Mouse (Mus musculus) erythroblast, adult 5-6 weeks (primary cell): ENCODE data around the gene Kif26a. TPM values are rescaled to one million over a fixed set of nuclear protein-coding genes. Genes with fewer than 3 reads are reported as not detected.

Experiments used
- ATAC-seq: replicated peaks from 2 replicates; pipeline ENCODE4 v1.8.0; 2016; ENCODE audit warnings: moderate number of reproducible peaks, mild to moderate bottlenecking, moderate TSS enrichment, inconsistent platforms; ENCODE audit not compliant: poor library complexity, low FRiP score, severe bottlenecking
- total RNA-seq, 2 experiments: library from RNA; stranded (forward) in 1 of 2; stranded (reverse) in 1 of 2; fragments of 150-400 nt in 1 of 2; fragments of 200-764, 138-1000 nt in 1 of 2; gene quantifications; 2 replicates each; pipeline versions ENCODE4 v1.2.3 to v1.2.4; 2015 to 2017; ENCODE audit warnings: low replicate concordance in 2 of 2

Kif26a gene
- total RNA-seq, 2 experiments from 2014 or later: not detected

DNA sequence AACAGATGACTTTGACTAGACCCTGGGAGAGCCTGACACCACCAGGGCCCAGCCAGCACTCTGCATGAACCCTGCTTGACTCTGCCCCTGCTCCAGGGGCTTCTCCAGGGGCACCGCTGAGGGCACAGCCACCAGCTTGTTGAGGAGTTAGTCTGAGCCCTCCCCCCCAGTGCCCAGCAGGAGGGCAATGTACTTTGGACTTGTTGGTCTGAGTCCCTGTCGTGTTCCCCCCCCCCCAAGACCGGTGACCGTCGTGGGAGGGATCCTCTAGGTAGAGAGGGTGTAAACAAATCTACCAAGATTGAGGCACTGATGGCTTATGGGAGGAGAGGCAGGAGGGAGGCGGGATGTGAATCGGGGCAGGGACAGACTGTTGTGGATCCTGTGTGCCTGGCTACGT lies 12.2 kb downstream of the Kif26a start:
- no peak for ATAC-seq

DNA sequence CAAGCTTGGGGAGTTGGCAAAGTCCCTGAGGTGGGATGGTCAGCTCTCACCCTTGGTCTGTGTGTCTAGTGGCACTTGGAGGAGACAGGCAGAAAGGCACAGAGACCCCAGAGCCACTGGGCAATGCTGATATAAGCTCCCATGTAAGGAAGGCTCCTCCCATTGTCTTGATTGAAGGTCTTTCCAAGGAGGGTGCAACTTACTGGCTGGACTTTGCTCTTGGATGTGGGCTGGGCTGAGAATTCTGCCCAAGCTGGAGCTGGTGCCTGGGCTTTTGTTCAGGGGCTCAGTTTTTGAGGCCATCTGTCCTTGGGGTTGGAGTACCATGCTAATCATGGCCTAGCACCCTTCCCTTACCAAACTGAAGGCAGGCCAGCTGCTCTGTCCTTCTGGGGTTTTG lies 12.8 kb downstream of the Kif26a start:
- no peak for ATAC-seq

DNA sequence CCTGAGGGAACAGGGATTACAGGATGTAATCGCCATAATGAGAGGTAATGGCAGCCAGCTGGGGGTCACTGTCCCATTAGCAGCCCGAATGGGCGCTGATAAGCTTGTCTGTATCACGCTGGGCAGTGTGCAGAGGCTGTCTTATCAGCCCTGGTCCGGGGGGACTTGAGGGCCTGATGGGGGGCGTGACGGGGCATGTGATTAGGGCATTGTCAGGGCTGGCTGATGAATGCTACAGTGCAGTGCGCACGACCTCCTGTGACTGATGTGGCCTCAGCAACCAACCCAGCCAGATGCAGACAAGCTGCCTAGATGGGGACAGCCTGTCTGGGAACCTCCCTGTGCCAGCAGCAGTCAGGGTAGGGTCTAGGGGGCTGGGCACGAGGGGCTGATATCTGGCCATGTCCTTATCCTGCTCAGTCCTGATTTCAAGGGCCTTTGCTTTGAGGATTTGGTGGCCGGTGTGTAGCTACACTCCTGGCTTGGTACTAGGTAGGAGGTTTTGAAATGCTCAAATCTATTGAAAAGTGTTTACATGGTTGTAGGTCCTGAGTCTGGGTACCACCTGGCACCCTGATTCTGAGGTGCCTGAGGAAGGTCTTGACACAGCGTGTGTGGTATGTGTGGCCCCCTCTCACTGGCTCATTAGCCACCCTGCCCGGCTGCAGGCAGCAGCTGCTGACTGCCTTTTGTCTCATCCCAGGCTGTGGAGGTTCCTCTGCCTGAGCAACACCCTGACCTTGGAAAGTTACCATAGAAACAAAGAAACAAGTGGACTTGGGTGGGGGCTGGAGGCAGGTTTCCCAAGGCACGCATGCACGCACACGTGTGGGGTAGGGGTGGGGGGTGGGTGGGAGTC lies 18.2 kb downstream of the Kif26a start:
- ATAC-seq: no peak

DNA sequence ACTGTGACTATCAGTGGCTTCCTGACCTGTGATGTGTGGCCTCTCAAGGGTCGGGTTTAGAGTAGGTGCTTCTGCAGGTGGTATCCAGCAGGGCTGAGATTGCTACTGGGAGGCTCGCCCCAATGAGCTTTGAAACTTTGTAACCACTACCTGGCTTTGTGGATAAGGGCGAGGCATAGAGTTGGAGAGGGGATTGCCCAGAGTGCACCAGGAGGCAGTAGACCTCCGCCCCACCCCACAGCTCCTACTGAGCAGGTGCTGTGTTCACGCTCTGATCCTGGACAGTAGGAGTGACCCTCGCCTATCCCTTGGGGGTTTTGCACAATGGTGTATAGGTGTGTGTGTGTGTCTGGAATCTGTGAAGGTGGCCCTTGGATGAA lies 18.8 kb downstream of the Kif26a start:
- no peak for ATAC-seq

DNA sequence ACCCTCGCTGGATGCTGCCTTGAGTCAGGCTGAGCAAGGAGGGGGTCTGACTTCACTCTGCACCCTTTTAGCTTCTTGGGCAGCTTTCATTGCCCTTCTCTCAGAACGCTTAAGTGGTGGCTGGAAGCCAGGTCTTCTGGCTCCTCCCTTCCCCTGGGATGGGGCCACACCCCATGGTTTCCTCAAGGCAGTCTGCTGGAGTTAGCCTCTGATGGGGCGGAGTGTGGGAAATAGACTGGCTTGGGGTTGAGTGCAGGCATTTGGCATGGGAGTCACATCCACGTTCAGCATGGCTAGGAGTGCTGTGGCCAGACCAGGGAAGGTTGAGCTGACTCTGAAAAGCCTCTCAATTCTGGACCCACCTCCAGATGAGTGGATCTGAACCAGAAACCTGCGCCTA lies 23.2 kb downstream of the Kif26a start:
- ATAC-seq: no peak

DNA sequence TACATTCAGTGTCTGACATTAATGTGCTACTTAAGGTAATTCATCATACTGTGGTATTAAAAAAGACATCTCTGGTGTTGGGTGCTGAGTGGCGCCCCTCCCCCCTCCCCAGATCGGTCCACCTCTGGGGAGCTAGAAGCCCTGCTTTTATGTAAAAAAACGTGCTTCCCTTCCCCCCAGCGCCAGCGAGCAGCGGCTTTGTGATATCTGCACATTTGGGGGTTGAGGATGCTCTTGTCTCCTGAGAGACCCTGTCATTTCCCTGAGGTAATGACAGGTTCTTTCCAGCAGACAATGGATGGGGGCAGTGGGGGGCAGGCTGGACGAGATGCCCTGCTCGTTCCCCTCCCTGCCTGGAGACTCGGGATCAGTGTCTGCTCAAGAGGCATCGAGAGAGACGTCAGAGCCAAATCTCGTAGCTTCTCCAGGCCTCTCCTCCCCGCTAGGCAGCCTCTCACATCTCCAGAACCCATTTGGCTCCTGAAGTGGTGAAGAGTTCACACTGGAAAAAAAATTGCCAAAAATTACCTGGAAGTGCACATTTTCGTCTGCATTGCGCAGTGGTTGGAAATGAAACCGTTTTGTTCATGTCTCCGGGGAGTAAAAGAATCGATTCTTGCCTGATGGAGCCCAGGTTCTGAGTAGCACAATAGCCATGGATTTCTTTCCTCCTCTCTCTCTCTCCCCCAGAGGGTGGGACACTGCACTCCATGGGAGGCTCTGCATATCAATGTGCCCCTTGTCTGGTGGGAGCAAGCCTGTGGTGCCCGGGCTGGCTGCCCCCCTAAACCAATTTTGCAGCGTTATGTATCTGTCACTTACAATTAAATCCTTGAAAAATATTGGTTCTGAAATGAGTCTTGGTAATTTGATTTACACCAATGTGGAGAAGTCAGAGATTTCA lies 24.9 kb downstream of the Kif26a start:
- no peak for ATAC-seq

DNA sequence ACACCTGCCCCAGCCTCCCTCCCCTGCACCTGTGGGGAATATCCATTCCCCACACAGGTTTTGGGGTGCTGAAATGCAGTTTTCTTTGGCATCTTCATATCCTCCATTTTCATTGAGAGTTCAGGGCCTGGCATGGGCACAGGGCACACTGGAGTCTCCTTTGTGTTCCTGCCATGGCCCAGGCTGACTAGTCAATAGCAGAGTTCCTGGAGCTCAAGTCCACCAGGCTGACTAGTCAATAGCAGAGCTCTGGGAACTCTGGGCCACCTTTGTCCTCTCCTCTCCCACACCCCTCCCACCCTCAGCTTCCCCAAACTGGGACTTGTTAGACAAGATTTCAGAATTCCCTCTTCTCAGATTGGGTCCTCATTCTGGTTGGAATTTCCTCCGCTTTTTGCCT lies 25.6 kb downstream of the Kif26a start:
- ATAC-seq: no peak

DNA sequence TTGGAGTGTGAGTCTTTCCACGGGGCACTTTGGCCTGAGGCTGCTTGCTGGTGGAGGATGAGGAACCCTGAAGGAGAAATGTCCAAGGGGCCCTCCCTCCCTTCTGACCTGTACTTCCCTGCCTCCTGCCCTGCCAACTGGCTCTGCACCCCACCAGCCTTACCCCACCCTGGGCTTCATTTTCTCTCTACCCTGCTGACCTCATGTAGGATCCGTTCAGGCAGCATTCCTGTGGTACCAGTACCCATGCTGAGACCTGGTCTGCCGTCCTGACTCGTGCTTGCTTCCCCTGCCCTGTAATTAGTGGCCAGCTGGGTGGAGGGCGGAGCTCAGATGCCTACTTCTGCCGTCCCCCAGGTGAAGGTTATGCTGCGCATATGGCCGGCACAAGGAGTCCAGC lies 26.2 kb downstream of the Kif26a start:
- ATAC-seq: no peak

DNA sequence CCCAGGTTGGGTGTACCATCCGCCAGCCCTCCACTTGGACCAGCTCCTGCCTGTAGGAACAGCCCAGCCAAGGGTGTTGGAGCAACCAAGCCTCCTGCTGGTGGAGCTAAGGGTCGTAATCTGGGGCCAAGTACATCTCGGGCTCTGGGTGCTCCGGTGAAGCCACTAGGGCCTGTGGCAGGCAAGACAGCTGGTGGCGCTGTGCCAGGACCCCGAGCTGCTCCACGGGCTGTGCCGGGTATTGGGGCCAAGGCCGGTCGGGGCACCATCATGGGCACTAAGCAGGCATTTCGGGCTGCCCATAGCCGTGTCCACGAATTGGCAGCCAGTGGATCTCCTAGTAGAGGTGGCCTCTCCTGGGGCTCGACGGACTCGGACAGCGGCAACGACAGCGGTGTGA lies 31.7 kb downstream of the Kif26a start:
- ATAC-seq: no peak

DNA sequence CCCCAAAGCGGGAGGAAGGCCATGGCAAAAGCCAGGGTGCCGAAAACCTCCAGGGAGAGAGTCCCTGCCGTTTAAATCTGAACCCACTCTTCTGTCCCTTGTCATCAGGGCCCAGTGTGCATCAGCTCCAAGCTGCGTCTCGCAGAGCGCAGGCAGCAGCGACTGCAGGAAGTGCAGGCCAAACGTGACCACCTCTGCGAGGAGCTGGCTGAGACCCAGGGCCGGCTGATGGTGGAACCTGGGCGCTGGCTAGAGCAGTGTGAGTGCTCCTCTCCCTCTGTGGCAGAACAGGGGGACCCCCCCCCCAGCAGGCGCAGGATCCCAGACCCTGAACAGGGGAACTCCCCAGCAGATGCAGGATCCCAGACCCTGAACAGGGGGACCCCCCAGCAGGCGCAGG lies 33.7 kb downstream of the Kif26a start:
- no peak for ATAC-seq

DNA sequence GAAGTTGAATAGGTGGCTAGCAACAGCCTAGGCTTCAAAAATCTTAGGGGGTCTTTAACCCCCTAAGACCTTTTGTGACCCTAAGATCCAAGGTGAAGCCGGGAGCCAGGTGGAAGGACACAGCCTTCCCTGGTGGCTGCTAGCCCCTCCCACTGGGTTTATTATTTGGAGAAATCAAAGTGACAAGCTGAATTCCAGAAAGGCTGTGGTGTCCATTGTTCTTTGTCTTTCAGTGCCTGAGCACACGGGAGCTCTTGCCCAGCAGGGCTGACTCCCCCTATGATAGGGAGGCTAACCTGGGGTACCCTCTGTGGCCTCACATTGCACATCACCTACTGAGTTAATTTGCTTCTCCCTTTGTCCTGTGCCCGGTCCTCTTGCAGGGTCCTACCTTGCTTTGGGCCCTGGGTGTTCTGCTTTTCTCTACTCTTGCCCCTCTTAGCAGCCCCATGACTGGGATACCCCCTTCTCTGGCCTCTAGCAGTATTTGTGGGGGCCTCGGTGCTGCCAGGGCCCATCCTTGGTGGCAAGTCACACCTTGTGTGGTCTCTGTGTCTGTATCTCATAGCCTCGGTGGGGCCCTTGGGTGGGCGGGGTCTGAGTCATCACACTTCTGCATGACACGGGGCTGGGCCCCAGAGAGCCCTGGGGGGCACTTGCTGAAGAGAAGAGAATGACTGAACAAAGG lies 36.1 kb downstream of the Kif26a start:
- ATAC-seq: no peak

DNA sequence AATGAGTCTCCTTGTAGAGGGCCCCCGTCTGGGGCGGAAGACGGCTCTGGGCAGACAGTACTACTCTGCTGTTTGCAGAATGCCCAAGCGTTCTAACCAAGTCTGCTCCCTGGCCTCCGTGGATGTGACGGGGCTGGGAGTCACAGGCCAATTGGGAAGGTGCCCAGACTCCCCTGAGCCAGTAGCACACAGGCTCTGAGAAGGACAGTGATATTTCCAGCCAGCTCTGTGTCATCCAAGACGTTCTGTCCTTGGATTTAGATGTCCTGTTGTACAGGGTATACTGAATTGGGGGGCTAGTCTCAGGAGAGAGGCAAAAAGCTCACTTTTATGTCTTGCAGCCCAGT lies 36.6 kb downstream of the Kif26a start:
- ATAC-seq: no peak

DNA sequence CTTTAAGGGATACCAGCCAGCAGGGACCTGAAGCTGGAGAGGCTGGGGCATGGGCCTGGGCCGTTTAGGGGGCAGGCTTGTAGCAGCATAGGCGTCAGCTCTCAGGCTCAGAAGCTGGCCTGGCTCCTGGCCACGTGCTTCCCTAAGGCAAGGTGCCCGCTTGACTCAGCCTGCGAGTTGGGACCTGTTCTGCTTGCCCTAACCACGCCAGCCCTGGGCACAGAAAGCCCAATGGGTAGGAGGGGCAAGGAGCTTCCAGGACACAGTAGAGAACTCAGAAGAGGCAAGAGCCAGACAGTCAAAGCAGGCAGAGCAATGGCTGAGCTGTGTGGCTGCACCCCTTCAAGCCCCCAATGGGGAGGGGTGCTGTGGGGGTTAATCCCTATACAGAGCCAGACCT lies 37.7 kb downstream of the Kif26a start:
- ATAC-seq: no peak

DNA sequence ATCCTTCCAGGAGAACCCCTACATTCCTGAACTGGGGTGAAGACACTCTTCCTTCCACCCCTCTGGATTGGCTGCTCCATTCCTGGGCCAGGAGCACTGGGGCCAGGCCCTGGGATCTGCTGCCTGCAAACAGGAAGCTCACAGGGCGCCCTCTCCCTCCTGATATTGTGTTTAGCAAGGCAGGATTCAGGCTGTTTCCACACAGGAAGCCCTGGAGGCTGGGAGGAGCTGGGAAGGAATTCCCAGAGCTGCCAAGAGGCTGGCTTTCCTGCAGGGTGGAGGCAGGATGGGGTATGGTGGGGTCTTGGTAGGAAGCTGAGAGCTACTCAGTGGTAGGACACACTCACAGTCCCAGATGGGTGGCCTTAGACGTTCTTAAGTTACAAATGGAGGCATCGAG lies 38.4 kb downstream of the Kif26a start:
- ATAC-seq: no peak

DNA sequence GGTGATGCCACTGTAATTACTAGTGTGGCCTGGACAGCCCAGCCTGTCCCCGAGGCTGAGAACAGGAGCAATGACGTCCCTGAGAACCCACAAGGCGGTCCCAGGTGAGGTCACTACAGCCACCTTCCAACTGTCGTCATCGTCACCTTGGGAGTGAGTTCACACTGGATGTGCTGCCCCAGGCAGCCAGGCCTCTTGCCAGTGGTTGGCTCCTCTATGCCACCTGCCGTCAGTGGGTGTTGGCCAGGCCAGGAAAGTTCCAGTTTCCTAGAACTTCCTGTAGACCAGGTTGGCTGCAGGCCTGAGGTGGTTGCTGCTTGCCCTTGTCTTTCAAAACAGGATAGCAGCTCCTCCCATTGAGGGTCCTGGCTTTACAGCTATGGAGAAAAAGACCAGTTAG lies 40.9 kb downstream of the Kif26a start:
- ATAC-seq: no peak

DNA sequence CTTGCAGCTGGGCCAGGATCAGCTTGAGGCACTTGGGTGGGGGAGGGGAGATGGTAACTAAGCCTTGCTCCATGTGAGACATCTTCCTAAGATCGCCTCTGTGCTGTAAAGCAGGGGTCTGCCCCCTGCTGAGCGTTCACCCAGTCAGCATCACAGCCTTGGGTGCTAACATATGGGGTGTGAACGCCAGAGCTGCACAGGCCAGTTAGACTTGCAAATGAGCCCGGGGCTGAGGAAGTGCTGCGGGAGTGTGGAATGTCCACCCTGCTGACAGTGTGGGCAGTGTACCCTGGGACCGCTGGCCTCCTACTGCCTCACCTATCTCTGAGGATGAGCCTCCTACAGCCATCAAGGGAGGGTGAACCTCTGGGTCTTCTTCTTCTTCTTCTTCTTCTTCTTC lies 45.7 kb downstream of the Kif26a start:
- ATAC-seq: no peak

DNA sequence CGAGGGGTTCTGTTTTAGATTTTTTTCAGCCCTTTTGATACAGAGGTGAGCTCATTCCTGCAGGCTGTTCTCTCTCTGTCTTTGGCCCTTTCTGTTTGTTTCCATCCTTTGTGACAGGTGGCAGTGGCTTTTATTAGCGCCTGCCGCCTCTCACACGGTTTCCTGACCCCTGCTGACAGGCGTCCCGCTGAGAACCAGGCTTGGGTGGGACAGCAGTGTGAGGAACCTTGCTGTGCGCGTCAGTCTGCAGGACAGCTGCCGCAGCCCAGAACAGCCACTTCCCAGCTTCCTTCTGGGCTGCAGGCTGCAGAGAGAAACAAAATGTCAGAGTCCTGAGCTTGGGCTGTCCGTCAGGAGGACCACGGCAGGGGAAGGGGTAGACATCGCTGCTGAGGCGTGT lies 49.0 kb downstream of the Kif26a start:
- ATAC-seq: no peak

DNA sequence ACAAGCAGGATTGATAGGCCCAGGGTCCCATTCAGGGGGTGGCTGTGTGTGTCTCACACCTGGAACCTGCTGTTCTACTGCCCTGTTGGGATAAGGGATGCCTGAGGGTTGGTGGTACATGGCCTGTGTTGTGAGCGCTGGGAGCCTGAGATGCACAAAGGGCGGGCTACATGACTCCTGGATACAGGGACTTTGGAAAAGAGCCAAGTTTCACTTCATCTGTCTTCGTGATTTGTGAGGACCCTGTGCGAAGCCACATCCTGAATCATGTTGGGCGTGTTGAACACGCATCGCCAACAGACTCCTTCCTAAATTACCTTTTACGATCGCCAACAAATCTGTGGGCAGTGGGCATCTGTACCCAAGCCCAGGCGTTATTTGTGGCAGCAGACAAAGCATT lies 50.6 kb downstream of the Kif26a start:
- no peak for ATAC-seq

DNA sequence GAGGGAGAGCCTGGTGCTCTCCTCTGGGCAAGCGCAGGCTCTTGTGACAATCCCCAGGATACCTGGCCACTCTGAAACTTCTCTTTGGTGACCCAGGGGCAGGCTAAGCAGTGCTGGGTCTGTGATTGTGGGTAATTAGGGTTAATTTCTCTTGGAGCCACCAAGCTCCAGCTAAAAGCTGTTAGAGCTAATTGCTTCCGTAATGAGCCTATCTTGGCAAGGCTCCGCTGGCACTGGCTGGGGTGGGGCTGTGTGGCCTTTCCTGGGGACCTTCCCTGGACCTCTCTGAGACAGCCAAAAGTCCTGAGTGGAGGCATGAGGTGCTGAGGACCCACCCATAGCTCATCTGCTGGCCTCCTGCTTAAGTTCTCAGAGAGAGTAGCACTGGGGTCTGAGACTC lies 53.4 kb downstream of the Kif26a start:
- ATAC-seq: no peak

DNA sequence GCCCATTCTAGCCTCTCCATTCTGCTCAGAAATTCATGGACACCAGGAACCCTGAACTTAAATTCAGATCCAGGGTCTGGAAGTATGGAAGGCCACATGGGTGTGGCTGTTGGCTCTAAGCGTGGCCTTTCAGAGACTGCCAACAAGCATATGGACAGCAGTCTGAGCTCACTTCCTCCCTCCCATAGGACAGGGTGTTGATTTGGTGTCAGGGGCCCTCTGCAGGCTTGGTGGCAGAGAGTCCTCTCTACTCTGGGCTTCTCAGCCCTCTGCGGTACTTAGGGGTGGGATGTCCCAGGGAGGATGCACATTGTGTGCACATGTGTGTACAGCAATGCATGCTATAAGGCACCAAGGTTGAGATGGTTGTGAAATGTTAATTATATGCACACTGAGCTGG lies 54.0 kb downstream of the Kif26a start:
- no peak for ATAC-seq

DNA sequence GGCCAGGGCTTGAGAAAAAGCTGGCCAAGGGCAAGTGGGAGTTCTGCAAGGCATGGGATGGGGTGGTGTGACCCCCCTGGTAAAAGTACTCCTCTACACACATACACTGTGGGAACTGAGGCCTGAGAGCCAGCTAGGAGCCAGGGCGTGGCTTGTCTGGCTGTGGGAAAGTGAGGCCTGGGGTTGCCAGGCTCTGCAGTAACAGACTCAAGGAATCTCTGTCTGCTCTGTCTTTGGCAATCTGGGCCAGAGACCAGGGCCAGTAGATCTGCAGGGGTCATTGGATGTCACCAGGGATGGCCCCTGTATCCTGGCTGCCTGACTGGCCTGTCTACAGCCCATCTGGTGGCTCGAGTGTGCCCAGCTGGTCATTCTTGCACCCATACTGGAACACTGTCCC lies 61.2 kb downstream of the Kif26a start:
- ATAC-seq: no peak
